Mouse (Mus musculus) kidney, adult 2 months (tissue): ENCODE measurements at regions not wholly inside any gene's neighbourhood (a gene's known extent, or its start where the extent isn't known, plus 50 kb on each side); places are given as distances from the start of the nearest gene placed in this dataset.

Experiments
- CTCF ChIP-seq: fragments of 200-500 bp; conservative IDR thresholded peaks from 2 replicates; pipeline ENCODE4 v1.5.1; 2011; ENCODE audit warnings: low read depth, mild to moderate bottlenecking, control low read depth, low read length, moderate library complexity, mixed read lengths; ENCODE audit not compliant: insufficient read depth, insufficient read length
- POLR2A ChIP-seq: fragments of 200-500 bp; IDR thresholded peaks from one replicate; pipeline ENCODE4 v1.6.1; 2011; ENCODE audit warnings: low read depth, low read length, control low read depth

- no peak for TF ChIP-seq CTCF
- TF ChIP-seq POLR2A, result no peak
These were observed 412.1 kb upstream of the Itga1 start for GRCm38 (mm10) chr13:115513914-115514313.
